ENCODE assay signal across 8 mouse cellular contexts in the genomic region with DNA sequence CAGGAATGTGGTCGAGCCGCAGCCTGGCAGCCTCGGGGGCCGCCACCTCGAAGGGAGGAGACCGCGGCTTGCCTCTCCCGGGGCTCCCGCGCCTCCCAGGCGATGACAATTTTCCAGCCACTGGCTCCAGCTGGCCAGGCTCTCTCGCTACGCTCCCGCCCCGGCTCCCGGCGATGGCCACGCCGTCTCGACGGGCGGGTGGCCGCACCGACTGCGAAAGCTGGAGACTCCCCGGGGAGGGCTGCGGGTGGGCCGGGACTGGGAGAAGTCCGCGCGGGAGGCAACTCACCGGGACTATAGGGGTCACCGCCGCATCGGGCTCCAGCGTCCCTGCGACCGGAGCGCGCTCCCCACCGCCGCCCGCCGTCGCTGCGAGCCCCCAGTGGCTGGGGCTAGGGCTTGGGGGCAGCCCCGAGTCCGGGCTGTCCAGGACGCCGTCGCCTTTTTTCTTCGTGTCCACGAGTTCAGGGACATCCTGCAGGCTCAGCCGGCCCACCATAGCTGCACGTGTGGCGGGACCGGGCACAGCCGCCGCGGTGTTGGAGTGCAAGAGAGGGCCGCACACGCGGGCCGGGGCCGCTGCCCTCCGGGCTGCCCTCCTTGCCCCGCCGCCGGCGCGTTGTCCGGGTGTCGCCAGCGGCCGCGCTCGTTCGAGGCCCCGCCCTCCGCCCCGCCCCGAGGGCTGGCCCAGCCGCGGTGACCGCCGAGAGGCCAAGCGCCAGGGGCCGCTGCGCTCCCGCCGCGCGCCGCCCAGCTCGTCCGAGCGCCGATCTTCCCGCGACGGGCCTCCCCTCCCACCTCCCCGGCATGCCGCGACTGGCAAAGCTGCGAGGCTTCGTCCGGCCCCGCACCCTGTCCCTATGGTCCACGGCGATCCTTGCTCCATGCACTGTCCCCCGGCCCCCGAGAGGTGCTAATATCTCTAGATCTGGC. TPM values are rescaled to one million over a fixed set of nuclear protein-coding genes. Genes with fewer than 3 reads are reported as not detected.
DNase-seq lines count a peak whose midpoint lies in the region; ATAC-seq and TF ChIP-seq lines count a peak whose summit lies in the region.

A gene (minus strand): TSS at position 644 of the 933 bp plus-strand sequence.

- TF ChIP-seq POLR2A in limb, embryonic 14.5 days (IDR thresholded peaks at IDR 0.05; ENCODE audit: borderline replicate concordance, extremely low read depth, insufficient read depth, insufficient read length) = no peak

- peak within 1 kb of the TSS; percentile 74 for H3K9ac ChIP-seq in intestine, postnatal 0 days (ENCODE audit: low read depth, low read length)
- peak within 1 kb of the TSS; percentile 86 for H3K9ac ChIP-seq in limb, embryonic 14.5 days (ENCODE audit: low read depth, low read length, severe bottlenecking)
- peak within 1 kb of the TSS; percentile 57 for H3K9ac ChIP-seq in midbrain, embryonic 16.5 days (ENCODE audit: low read depth, low read length)

- peak; percentile 74 for ATAC-seq in granulocyte monocyte progenitor cell, adult 5-6 weeks (replicated peaks; ENCODE audit: poor library complexity, severe bottlenecking)
- peak; percentile 88 for ATAC-seq in intestine, postnatal 0 days
- ATAC-seq in limb, embryonic 14.5 days (ENCODE audit: low FRiP score, low read depth) = peak; percentile 91
- peak; percentile 85 for ATAC-seq in midbrain, embryonic 16.5 days

- WGBS in embryonic facial prominence, embryonic 10.5 days = under 1% methylated on average over 112 of the region's 112 CpGs
- 1% methylated on average over 90 of the region's 112 CpGs for WGBS in intestine, postnatal 0 days
- 1% methylated on average over 55 of the region's 112 CpGs for WGBS in limb, embryonic 14.5 days
- whole genome bisulfite sequencing in midbrain, embryonic 16.5 days = under 1% methylated on average over 86 of the region's 112 CpGs

- TF ChIP-seq CTCF in intestine, postnatal 0 days (IDR thresholded peaks at IDR 0.05; ENCODE audit: low read depth) = peak; percentile 75

- H3K36me3 ChIP-seq in embryonic facial prominence, embryonic 10.5 days (replicated peaks) = peaks cover 25% of the 10 kb centered on the region
- peaks cover 9% of the 10 kb centered on the region; the same call in 1 of the 2 replicates for H3K36me3 ChIP-seq in intestine, postnatal 0 days (ENCODE audit: control insufficient read depth, insufficient read depth)
- H3K36me3 ChIP-seq in limb, embryonic 14.5 days (ENCODE audit: control insufficient read depth, insufficient read depth, low read length) = peaks cover 10% of the 10 kb centered on the region; the same call in 1 of the 2 replicates
- H3K36me3 ChIP-seq in midbrain, embryonic 16.5 days (ENCODE audit: control insufficient read depth, insufficient read depth, low read length) = no peaks in the 10 kb centered on the region

- no peaks in the 10 kb centered on the region for H3K9me3 ChIP-seq in embryonic facial prominence, embryonic 10.5 days
- H3K9me3 ChIP-seq in intestine, postnatal 0 days (ENCODE audit: control insufficient read depth) = no peaks in the 10 kb centered on the region
- H3K9me3 ChIP-seq in limb, embryonic 14.5 days (ENCODE audit: control insufficient read depth, low read length) = no peaks in the 10 kb centered on the region
- H3K9me3 ChIP-seq in midbrain, embryonic 16.5 days (replicated peaks; ENCODE audit: control insufficient read depth, low read length, poor library complexity, severe bottlenecking) = no peaks in the 10 kb centered on the region

- peak within 1 kb of the TSS; percentile 92 for H3K27ac ChIP-seq in embryonic facial prominence, embryonic 10.5 days (replicated peaks)
- peak within 1 kb of the TSS; percentile 74 for H3K27ac ChIP-seq in intestine, postnatal 0 days (ENCODE audit: low read depth, low read length)
- H3K27ac ChIP-seq in limb, embryonic 14.5 days (replicated peaks; ENCODE audit: low read depth, low read length) = peak within 1 kb of the TSS; percentile 79
- H3K27ac ChIP-seq in midbrain, embryonic 16.5 days (ENCODE audit: low read length) = 0 out of 2 replicates have a peak within 1 kb of the TSS, but pooled peaks have one; percentile 6

- H3K4me1 ChIP-seq in embryonic facial prominence, embryonic 10.5 days = peaks cover 48% of the 10 kb centered on the region
- no peaks in the 10 kb centered on the region for H3K4me1 ChIP-seq in intestine, postnatal 0 days (replicated peaks; ENCODE audit: control insufficient read depth, insufficient read depth, low read length)
- H3K4me1 ChIP-seq in limb, embryonic 14.5 days (ENCODE audit: control insufficient read depth, insufficient read depth, low read length) = peaks cover 16% of the 10 kb centered on the region
- peaks cover 9% of the 10 kb centered on the region for H3K4me1 ChIP-seq in midbrain, embryonic 16.5 days (ENCODE audit: control insufficient read depth, insufficient read depth, low read length)

- DNase-seq in 3134 (ENCODE audit: extremely low read depth, insufficient read length, low spot score) = peak; percentile 85
- peak; percentile 96 for DNase-seq in adrenal gland, postnatal 14 days
- DNase-seq in embryonic facial prominence, embryonic 10.5 days (ENCODE audit: low spot score) = peak; percentile 94
- peak; percentile 84 for DNase-seq in limb, embryonic 14.5 days (ENCODE audit: low spot score)
- DNase-seq in spleen, adult 18-20 months = peak; percentile 81 to 90

- peak within 1 kb of the TSS; percentile 98 for H3K4me2 ChIP-seq in intestine, postnatal 0 days (replicated peaks; ENCODE audit: low read depth)
- peak within 1 kb of the TSS; percentile 89 for H3K4me2 ChIP-seq in limb, embryonic 14.5 days (replicated peaks; ENCODE audit: low read depth, low read length, severe bottlenecking)
- H3K4me2 ChIP-seq in midbrain, embryonic 16.5 days (ENCODE audit: low read length) = peak within 1 kb of the TSS; percentile 67

- peaks cover 40% of the 10 kb centered on the region for H3K27me3 ChIP-seq in embryonic facial prominence, embryonic 10.5 days (replicated peaks; ENCODE audit: low read depth, poor library complexity, severe bottlenecking)
- no peaks in the 10 kb centered on the region for H3K27me3 ChIP-seq in intestine, postnatal 0 days (replicated peaks; ENCODE audit: control insufficient read depth, insufficient read depth, low read length)
- H3K27me3 ChIP-seq in limb, embryonic 14.5 days (ENCODE audit: control insufficient read depth, insufficient read depth, low read length) = no peaks in the 10 kb centered on the region
- peaks cover 5% of the 10 kb centered on the region; the same call in 1 of the 2 replicates for H3K27me3 ChIP-seq in midbrain, embryonic 16.5 days (ENCODE audit: control insufficient read depth, insufficient read depth, low read depth, low read length)

- H3K4me3 ChIP-seq in embryonic facial prominence, embryonic 10.5 days = peak within 1 kb of the TSS; percentile 84
- H3K4me3 ChIP-seq in intestine, postnatal 0 days (ENCODE audit: low read depth, low read length) = peak within 1 kb of the TSS; percentile 82
- peak within 1 kb of the TSS; percentile 85 for H3K4me3 ChIP-seq in limb, embryonic 14.5 days (replicated peaks; ENCODE audit: low read length)
- peak within 1 kb of the TSS; percentile 64 for H3K4me3 ChIP-seq in midbrain, embryonic 16.5 days (ENCODE audit: low read depth, low read length)

RNA-seq across cellular contexts. Expression of the gene that starts here (rescaled TPM):
- total RNA-seq in adrenal gland, postnatal 14 days (2021) = 53.4 and 64.1 TPM in 2 replicates
- polyA plus RNA-seq in embryonic facial prominence, embryonic 10.5 days (2016; fragmentation: Nextera tagmentation; extraction: Ambion mirVana) = 24.6 and 29.7 TPM in 2 replicates
- total RNA-seq in granulocyte monocyte progenitor cell, adult 5-6 weeks (2014; fragmentation: Nextera tagmentation) = 8.1 and 14.5 TPM in 2 replicates
- total RNA-seq in granulocyte monocyte progenitor cell, adult 5-6 weeks (2017) = 13.1 and 21.6 TPM in 2 replicates
- polyA plus RNA-seq in intestine, postnatal 0 days (2015; fragmentation: Nextera tagmentation; extraction: Ambion mirVana) = 24.2 and 26.8 TPM in 2 replicates
- 28.9 and 29.1 TPM in 2 replicates for polyA plus RNA-seq in limb, embryonic 14.5 days (2012; rRNA removed)
- polyA plus RNA-seq in limb, embryonic 14.5 days (2014; fragmentation: Nextera tagmentation; extraction: Ambion mirVana) = 52.2 and 55.7 TPM in 2 replicates
- polyA plus RNA-seq in midbrain, embryonic 16.5 days (2015; fragmentation: Nextera tagmentation; extraction: Ambion mirVana) = 12.7 and 13.5 TPM in 2 replicates

Comparison
In these comparisons a context has a peak if more than half of its experiments do, and no peak if none do; other contexts are left out.
1. Peak in every context shown above with its lines: DNase-seq, ATAC-seq, H3K4me3 ChIP-seq and H3K27ac ChIP-seq.
2. H3K27ac ChIP-seq: peak in every context shown above with its lines; median percentile 92 in embryonic facial prominence, embryonic 10.5 days; 79 in limb, embryonic 14.5 days; 74 in intestine, postnatal 0 days; 6 in midbrain, embryonic 16.5 days.